Mouse (Mus musculus): ENCODE measurements around the gene Zfp235.

- no peak for TF ChIP-seq TAL1 (IDR thresholded peaks at IDR 0.05; ENCODE audit: low read length)
- no peak for TF ChIP-seq GATA1 (IDR thresholded peaks at IDR 0.05; ENCODE audit: low read length)
These were observed 17.3 kb upstream of the Zfp235 start for GRCm38 (mm10) chr7:24116655-24117054.

All from erythroblast, embryonic 14.5 days (primary cell).